Mouse (Mus musculus) liver, embryonic 12.5 days (tissue): ENCODE results near the gene Suclg2. TPM values are rescaled to one million over a fixed set of nuclear protein-coding genes. Genes with fewer than 3 reads are reported as not detected.
A peak's percentile ranks its signal among the peaks of the same experiment; 100 is the strongest.

Source experiments
- ATAC-seq: fragments of 200-750 bp; cut with Nextera tagmentation; 2 replicates; pipeline ENCODE4 v1.8.0; 2017; ENCODE audit warnings: moderate number of reproducible peaks, mild to moderate bottlenecking, moderate library complexity
- H3K27ac ChIP-seq: fragments of 300-500 bp; sonication (generic); 2 replicates; pipeline ENCODE4 v1.5.1; 2016; ENCODE audit warnings: mild to moderate bottlenecking
- H3K27me3 ChIP-seq: fragments of 300-500 bp; sonication (generic); replicated peaks from 2 replicates; pipeline ENCODE4 v1.6.1; 2016; ENCODE audit warnings: mild to moderate bottlenecking, moderate library complexity
- H3K36me3 ChIP-seq: fragments of 300-500 bp; sonication (generic); 2 replicates; pipeline ENCODE4 v1.6.1; 2016; ENCODE audit warnings: mild to moderate bottlenecking, moderate library complexity
- H3K4me1 ChIP-seq: fragments of 300-500 bp; sonication (generic); 2 replicates; pipeline ENCODE4 v1.6.1; 2016
- H3K4me2 ChIP-seq: fragments of 300-500 bp; sonication (generic); 2 replicates; pipeline ENCODE4 v1.6.1; 2016; ENCODE audit warnings: mild to moderate bottlenecking, moderate library complexity
- H3K4me3 ChIP-seq: fragments of 300-500 bp; sonication (generic); 2 replicates; pipeline ENCODE4 v1.5.1; 2016; ENCODE audit warnings: mild to moderate bottlenecking, moderate library complexity
- H3K9ac ChIP-seq: fragments of 300-500 bp; sonication (generic); 2 replicates; pipeline ENCODE4 v1.6.1; 2016; ENCODE audit warnings: mild to moderate bottlenecking, moderate library complexity
- H3K9me3 ChIP-seq: fragments of 300-500 bp; sonication (generic); replicated peaks from 2 replicates; pipeline ENCODE4 v1.6.1; 2016; ENCODE audit warnings: mild to moderate bottlenecking, moderate library complexity
- WGBS: fragments of 180-500 bp; shearing (Covaris S2); methylation state at CpG from one replicate; pipeline ENCODE4 v1.1.7; 2016; ENCODE audit not compliant: insufficient replicate concordance; 5-methylcytosine and 5-hydroxymethylcytosine counted together
- polyA plus RNA-seq: library from polyadenylated mRNA; unstranded; fragments of >200 nt; fragmentation: Nextera tagmentation; extraction: Ambion mirVana; gene quantifications from 2 replicates; pipeline ENCODE4 v1.2.1, GENCODE M21; 2016

Suclg2 gene
- 47.7 and 49.0 TPM in 2 replicates for polyA plus RNA-seq

- Histone ChIP-seq H3K9ac (peak within 1 kb of the TSS; percentile 90), H3K4me1 (peaks cover 44% of the 10 kb centered on the region), H3K36me3 (no peaks in the 10 kb centered on the region), H3K4me3 (peak within 1 kb of the TSS; percentile 86), H3K9me3 (no peaks in the 10 kb centered on the region), H3K27me3 (no peaks in the 10 kb centered on the region), H3K4me2 (peak within 1 kb of the TSS; percentile 94), H3K27ac (peak within 1 kb of the TSS; percentile 63)
- peak; percentile 94 for ATAC-seq
- under 1% methylated on average over 69 of the region's 74 CpGs for WGBS
Observed at GRCm38 (mm10) chr6:95718031-95718968, at the start of gene Suclg2. Suclg2 (minus strand) TSS chr6:95718800.

- no peak overlapping the region for H3K27ac ChIP-seq
- H3K4me1 ChIP-seq, result no peaks in the 10 kb centered on the region
- 55% methylated on average over 4 of the region's 4 CpGs for whole genome bisulfite sequencing
- H3K9me3 ChIP-seq, result no peaks in the 10 kb centered on the region
- H3K27me3 ChIP-seq, result no peaks in the 10 kb centered on the region
- H3K4me2 ChIP-seq, result no peak overlapping the region
- no peak overlapping the region for H3K9ac ChIP-seq
- H3K36me3 ChIP-seq, result no peaks in the 10 kb centered on the region
- 0 out of 2 replicates have a peak, but pooled peaks have one; percentile 15 for ATAC-seq
- H3K4me3 ChIP-seq, result no peak overlapping the region
Observed at GRCm38 (mm10) chr6:95766566-95766965, 48.0 kb upstream of the Suclg2 start.

- Histone ChIP-seq H3K4me2 (no peak overlapping the region), H3K9me3 (no peaks in the 10 kb centered on the region), H3K27me3 (no peaks in the 10 kb centered on the region), H3K36me3 (no peaks in the 10 kb centered on the region), H3K4me1 (no peaks in the 10 kb centered on the region), H3K4me3 (no peak overlapping the region), H3K27ac (no peak overlapping the region), H3K9ac (no peak overlapping the region)
- WGBS, result 69% methylated on average over 10 of the region's 10 CpGs
- no peak for ATAC-seq
Observed at GRCm38 (mm10) chr6:95759558-95760172, 41.1 kb upstream of the Suclg2 start.

GRCm38 (mm10) chr6:95742378-95742777, 23.8 kb upstream of the Suclg2 start:
- 65% methylated on average over 4 of the region's 4 CpGs for WGBS
- H3K36me3 ChIP-seq, result no peaks in the 10 kb centered on the region
- ATAC-seq, result no peak

GRCm38 (mm10) chr6:95731570-95732367, 13.2 kb upstream of the Suclg2 start:
- Histone ChIP-seq H3K4me2 (no peak overlapping the region), H3K9ac (no peak overlapping the region), H3K4me1 (no peaks in the 10 kb centered on the region), H3K4me3 (no peak overlapping the region), H3K36me3 (no peaks in the 10 kb centered on the region), H3K9me3 (peaks cover 3% of the 10 kb centered on the region; the same call in 1 of the 2 replicates), H3K27ac (no peak overlapping the region), H3K27me3 (no peaks in the 10 kb centered on the region; the same call in 1 of the 2 replicates)
- no peak for ATAC-seq
- 63% methylated on average over 11 of the region's 11 CpGs for WGBS

More at GRCm38 (mm10) chr6:95742378-95742777, 23.8 kb upstream of the Suclg2 start:
- no peaks in the 10 kb centered on the region for H3K9me3 ChIP-seq
- no peaks in the 10 kb centered on the region for H3K27me3 ChIP-seq
- no peaks in the 10 kb centered on the region for H3K4me1 ChIP-seq
- no peak overlapping the region for H3K9ac ChIP-seq
- no peak overlapping the region for H3K4me3 ChIP-seq
- H3K27ac ChIP-seq, result no peak overlapping the region
- H3K4me2 ChIP-seq, result no peak overlapping the region

GRCm38 (mm10) chr6:95729399-95729798, 10.8 kb upstream of the Suclg2 start:
- H3K4me2 ChIP-seq, result no peak overlapping the region
- H3K27me3 ChIP-seq, result no peaks in the 10 kb centered on the region; the same call in 1 of the 2 replicates
- no peaks in the 10 kb centered on the region for H3K4me1 ChIP-seq
- 57% methylated on average over 5 of the region's 5 CpGs for WGBS
- H3K9ac ChIP-seq, result no peak overlapping the region
- ATAC-seq, result no peak
- no peaks in the 10 kb centered on the region for H3K36me3 ChIP-seq
- no peak overlapping the region for H3K4me3 ChIP-seq
- H3K9me3 ChIP-seq, result peaks cover 3% of the 10 kb centered on the region; the same call in 1 of the 2 replicates
- no peak overlapping the region for H3K27ac ChIP-seq

- no peaks in the 10 kb centered on the region for H3K36me3 ChIP-seq
- H3K27me3 ChIP-seq, result no peaks in the 10 kb centered on the region; the same call in 1 of the 2 replicates
- H3K9me3 ChIP-seq, result no peaks in the 10 kb centered on the region
- no peak overlapping the region for H3K9ac ChIP-seq
- H3K27ac ChIP-seq, result no peak overlapping the region
- H3K4me1 ChIP-seq, result peaks cover 6% of the 10 kb centered on the region; the same call in 1 of the 2 replicates
- H3K4me3 ChIP-seq, result no peak overlapping the region
- 60% methylated on average over 6 of the region's 6 CpGs for WGBS
- no peak for ATAC-seq
- no peak overlapping the region for H3K4me2 ChIP-seq
Observed at GRCm38 (mm10) chr6:95725281-95725680, 6.7 kb upstream of the Suclg2 start.

- no peaks in the 10 kb centered on the region; the same call in 1 of the 2 replicates for H3K27me3 ChIP-seq
- no peaks in the 10 kb centered on the region for H3K36me3 ChIP-seq
- H3K27ac ChIP-seq, result no peak overlapping the region
- ATAC-seq, result no peak
- 77% methylated on average over 6 of the region's 6 CpGs for WGBS
- no peaks in the 10 kb centered on the region for H3K9me3 ChIP-seq
- no peak overlapping the region for H3K9ac ChIP-seq
- no peak overlapping the region for H3K4me3 ChIP-seq
- no peak overlapping the region for H3K4me2 ChIP-seq
- H3K4me1 ChIP-seq, result peaks cover 18% of the 10 kb centered on the region
Observed at GRCm38 (mm10) chr6:95723361-95723760, 4.8 kb upstream of the Suclg2 start.

- no peak overlapping the region for H3K4me2 ChIP-seq
- peaks cover 41% of the 10 kb centered on the region for H3K4me1 ChIP-seq
- no peak for ATAC-seq
- H3K9me3 ChIP-seq, result no peaks in the 10 kb centered on the region
- no peaks in the 10 kb centered on the region for H3K36me3 ChIP-seq
- no peak overlapping the region for H3K27ac ChIP-seq
- no peak overlapping the region for H3K9ac ChIP-seq
- WGBS, result 78% methylated on average over 3 of the region's 3 CpGs
- H3K4me3 ChIP-seq, result no peak overlapping the region
- no peaks in the 10 kb centered on the region for H3K27me3 ChIP-seq
Observed at GRCm38 (mm10) chr6:95719791-95720190, 1.2 kb upstream of the Suclg2 start.

GRCm38 (mm10) chr6:95718969-95719333, 351 bp upstream of the Suclg2 start:
- peak overlapping the region; percentile 94 for H3K4me2 ChIP-seq
- H3K9ac ChIP-seq, result peak overlapping the region; percentile 90; the same call in 1 of the 2 replicates
- peaks cover 44% of the 10 kb centered on the region for H3K4me1 ChIP-seq
- H3K9me3 ChIP-seq, result no peaks in the 10 kb centered on the region
- no peaks in the 10 kb centered on the region for H3K36me3 ChIP-seq
- peak overlapping the region; percentile 86 for H3K4me3 ChIP-seq
- peak overlapping the region; percentile 57 for H3K27ac ChIP-seq
- WGBS, result no CpG with 5 or more reads among the region's 1 CpGs
- peak; percentile 77 for ATAC-seq
- H3K27me3 ChIP-seq, result no peaks in the 10 kb centered on the region

GRCm38 (mm10) chr6:95717071-95717470, 1.5 kb downstream of the Suclg2 start:
- no peak overlapping the region for H3K9ac ChIP-seq

More at GRCm38 (mm10) chr6:95717071-95717470, 1.5 kb downstream of the Suclg2 start:
- no peaks in the 10 kb centered on the region for H3K27me3 ChIP-seq
- WGBS, result 47% methylated on average over 3 of the region's 3 CpGs
- H3K4me3 ChIP-seq, result no peak overlapping the region
- H3K4me2 ChIP-seq, result peak overlapping the region; percentile 94
- no peaks in the 10 kb centered on the region for H3K36me3 ChIP-seq
- H3K9me3 ChIP-seq, result no peaks in the 10 kb centered on the region
- no peak overlapping the region for H3K27ac ChIP-seq
- H3K4me1 ChIP-seq, result peaks cover 50% of the 10 kb centered on the region
- ATAC-seq, result no peak
